Mouse (Mus musculus) T-cell, adult 2 months (primary cell): ENCODE measurements around the gene Thsd7a.

Experiments used
- DNase-seq: peaks from one replicate; pipeline ENCODE4 v3.0.0; 2022; ENCODE audit warnings: low spot score

Gene Thsd7a

DNA sequence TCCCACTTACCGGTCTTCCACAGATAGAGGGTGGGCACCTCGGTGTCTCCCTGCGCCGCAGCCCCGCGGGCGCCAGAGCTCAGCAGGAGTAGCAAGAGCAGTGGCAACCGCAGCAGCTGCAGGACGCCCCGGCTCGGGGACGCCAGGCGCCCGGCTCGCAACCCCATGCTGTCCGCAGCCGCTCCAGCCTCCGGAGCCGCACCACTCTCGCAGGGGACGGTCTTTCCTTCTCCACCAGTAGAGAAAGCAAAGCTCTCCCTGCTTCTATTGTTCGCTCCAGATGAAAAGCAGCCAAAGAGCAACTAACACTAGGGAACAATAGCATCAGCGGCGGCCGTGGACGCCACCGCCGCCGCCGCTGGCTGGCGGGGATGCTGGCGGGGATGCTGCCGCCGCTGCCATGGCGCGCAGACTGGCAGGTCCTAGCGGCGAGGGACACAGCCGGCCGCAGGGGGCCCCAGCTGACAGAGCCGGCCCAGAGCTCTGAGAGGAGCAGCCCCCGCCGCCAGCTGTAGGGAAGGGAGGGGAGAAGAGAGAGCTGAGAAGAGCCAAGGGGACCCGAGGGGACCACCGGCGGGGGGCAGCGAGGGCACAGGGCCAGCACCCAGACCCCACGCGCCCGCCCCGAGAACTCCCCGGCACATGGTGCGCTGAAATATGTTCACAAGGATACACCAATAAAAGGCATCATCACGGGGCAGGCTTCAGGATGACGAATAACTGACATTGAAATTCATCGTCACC lies at the start of gene Thsd7a:
Thsd7a (minus strand) TSS at position 624 of the 744 bp plus-strand sequence.
- no peak for DNase-seq

DNA sequence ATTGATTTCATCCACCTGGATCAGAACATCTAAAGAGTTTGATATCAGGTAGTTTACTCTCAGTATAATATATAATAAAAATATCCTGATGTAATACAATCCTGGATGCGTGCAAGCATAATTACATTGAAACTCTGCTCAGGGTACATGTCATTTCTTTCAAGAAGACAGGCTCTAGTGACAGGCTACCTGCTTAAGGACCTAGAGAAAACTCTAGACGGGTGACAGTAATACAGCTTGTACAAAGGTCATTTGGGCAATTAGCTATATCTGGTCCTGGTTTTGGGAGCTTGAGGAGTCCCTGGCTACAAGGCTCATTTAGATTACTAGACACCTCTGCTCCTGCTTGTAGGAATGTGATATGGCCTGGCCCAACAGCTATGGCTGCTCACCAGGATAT lies 37.9 kb upstream of the Thsd7a start:
- DNase-seq = no peak

GRCm38 (mm10) chr6:12786378-12786982 lies 37.3 kb upstream of the Thsd7a start:
- no peak for DNase-seq

GRCm38 (mm10) chr6:12784918-12785618 lies 35.9 kb upstream of the Thsd7a start:
- DNase-seq = no peak

DNA sequence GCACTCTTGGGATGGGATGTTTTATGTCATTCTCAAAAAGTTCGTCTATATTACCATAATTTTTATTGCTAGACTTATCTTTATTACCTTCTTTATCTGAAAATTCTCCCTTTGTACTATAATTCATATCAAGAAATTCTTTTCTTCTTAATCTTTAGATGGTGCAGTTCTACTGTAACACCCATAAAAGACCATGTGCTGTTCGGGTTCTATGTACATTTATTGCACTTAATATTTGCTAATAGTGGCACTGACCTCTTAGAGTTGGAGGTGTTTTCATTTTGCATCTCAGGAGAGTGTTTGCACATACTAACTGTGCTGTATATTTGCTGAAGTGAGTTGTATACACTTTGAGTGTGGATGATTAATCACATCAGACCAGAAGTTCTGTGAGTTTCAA lies 23.6 kb upstream of the Thsd7a start:
- no peak for DNase-seq

DNA sequence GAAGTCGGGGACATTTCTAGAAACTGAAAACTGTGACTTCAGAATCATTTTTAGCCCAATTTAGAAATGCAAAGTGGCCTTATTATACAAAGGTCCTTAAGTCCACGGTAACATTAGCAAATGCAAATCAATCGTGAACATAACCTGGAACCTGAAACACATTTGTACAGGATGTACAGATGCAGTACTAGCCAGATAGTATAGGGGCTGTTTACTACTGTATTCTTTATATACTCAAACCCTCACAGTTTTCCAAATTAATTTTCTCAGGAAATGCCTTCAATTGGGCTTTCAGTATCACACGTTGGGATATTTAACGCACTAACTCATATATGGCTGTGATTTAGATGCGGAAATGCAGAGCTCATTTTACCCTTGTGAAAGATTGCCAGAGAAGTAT lies 16.0 kb upstream of the Thsd7a start:
- DNase-seq = no peak

GRCm38 (mm10) chr6:12764606-12765005 lies 15.4 kb upstream of the Thsd7a start:
- DNase-seq = no peak

- DNase-seq = no peak
These were observed 14.6 kb upstream of the Thsd7a start for GRCm38 (mm10) chr6:12763816-12764215.

GRCm38 (mm10) chr6:12759328-12760193 lies 10.4 kb upstream of the Thsd7a start:
- no peak for DNase-seq

DNA sequence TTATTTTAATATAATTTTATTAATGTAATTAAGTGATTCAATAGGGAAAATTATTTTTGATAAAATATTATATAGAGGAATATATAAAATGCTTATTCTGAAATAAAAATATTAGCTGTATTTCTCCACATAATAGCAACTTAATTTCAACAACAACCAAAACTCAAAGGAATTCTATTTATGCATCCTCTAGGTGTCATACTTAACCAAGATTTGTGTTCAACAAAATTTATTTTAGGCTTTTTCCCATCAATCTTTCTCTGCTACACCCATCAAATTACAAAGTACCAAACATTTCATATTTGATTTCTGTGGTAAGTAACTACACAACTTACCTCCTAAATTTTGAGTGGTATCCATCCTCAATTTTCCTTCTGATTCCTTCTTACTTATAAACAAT lies 3.1 kb upstream of the Thsd7a start:
- DNase-seq = no peak

- no peak for DNase-seq
These were observed 1.2 kb upstream of the Thsd7a start for GRCm38 (mm10) chr6:12750441-12750840.

GRCm38 (mm10) chr6:12749531-12750210 lies 461 bp upstream of the Thsd7a start:
- no peak for DNase-seq

DNA sequence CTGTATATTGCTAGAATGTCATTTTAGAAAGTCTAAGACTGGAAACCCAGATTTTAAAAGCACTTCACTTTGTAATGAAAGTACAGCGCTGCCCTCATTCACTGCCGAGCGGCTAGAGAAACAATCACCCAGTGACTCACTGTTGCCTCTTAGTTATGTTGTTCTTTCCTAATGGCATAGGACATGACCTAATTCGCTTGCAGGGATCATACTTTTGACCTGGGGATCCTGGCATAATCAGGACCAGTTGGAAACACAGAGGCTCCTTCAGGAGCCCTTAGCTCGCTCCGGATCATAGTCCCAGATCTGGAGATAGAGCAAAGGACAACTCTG lies 790 bp downstream of the Thsd7a start:
- no peak for DNase-seq

GRCm38 (mm10) chr6:12747856-12748450 lies 1.3 kb downstream of the Thsd7a start:
- no peak for DNase-seq

GRCm38 (mm10) chr6:12742791-12743190 lies 6.4 kb downstream of the Thsd7a start:
- no peak for DNase-seq

GRCm38 (mm10) chr6:12733924-12734323 lies 15.3 kb downstream of the Thsd7a start:
- no peak for DNase-seq

GRCm38 (mm10) chr6:12716071-12716470 lies 33.1 kb downstream of the Thsd7a start:
- no peak for DNase-seq

- no peak for DNase-seq
These were observed 36.6 kb downstream of the Thsd7a start for GRCm38 (mm10) chr6:12712581-12712980.

DNA sequence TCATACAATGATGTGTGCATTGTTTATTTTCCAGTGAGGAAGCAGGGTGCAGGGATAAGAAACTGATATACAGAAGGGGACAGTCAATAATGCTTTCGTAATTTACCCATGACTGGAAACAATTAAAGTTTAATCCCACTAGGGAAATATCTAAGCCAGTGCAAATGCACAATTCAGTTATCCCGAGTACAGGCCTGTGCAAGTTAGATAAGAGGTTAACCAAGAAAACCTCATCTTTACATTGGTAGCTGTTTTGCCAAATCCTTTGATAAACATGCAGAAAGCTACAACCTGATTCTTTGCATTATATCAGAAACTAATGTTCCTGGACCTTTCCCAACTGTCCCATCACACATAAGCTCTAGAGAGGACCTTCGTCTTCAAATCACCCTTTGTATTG lies 46.3 kb downstream of the Thsd7a start:
- DNase-seq = no peak

DNA sequence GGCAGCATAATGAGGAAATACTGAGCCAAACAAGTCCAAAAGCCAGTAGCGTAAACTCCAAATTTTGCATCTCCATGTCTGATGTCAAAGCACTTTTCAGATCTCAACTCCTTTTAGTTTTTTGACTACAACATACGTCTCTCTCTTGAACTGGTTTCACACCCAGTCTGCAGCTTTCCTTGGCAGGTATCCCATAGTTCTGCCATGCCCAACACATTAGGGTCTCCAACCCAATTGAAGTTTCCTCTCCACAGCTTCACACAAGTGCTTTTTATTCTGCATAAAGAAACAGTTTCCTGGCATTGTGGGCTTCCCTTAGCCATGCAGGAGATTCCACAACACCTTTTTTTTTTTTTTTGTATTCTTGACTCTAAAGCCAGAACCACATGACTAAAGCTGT lies 50.1 kb downstream of the Thsd7a start:
- no peak for DNase-seq

DNA sequence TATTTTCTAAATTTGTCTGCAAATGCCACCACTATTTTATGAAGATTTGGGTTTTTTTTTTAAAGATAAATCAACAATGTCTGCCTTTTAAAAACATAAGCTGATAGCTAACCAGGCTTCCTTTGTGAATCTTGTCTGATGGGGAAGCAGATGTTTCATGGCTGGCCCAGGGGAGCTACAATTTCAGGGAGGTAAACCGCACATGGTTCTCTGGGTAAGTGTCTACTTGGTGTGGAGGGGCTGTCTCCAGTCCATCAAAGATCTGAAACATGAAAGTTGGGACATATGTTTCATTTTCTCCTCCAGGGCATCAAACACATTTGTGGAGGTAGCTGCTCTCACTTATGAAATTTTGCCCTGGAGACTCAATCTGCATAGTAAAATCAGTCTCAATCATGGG lies 55.5 kb downstream of the Thsd7a start:
- no peak for DNase-seq
